Mouse (Mus musculus) CD4-positive naive resting alpha-beta T cell, adult 57 days (primary cell): Measurements from ENCODE around the gene Prss54. TPM values are rescaled to one million over a fixed set of nuclear protein-coding genes. Genes with fewer than 3 reads are reported as not detected.

Experiments
- total RNA-seq: library from RNA; stranded (reverse); gene quantifications from one replicate; pipeline ENCODE4 v1.2.4, GENCODE M21; 2023

Gene Prss54
- not detected for total RNA-seq

DNA sequence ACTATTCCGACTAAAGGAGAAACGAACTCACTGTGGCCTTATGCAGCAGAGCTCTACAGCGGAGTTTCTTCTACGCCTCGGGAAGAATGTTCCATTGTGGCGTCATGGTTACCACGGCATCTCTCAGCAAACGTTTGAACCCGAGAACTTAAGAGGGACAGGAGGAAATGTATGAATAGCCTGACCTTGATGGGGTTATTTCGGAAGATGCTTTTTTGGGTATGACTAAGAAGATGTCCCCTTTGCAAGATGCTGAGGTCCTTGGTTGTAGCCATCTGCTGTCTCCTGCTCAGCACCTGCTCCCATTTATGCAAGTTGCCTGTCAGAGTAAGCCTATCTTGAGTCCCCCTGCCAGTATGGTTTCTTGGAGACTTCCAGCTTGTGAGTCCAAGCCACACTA is at the start of gene Prss54:
Prss54 (minus strand) TSS at position 101 of the 400 bp plus-strand sequence.

DNA sequence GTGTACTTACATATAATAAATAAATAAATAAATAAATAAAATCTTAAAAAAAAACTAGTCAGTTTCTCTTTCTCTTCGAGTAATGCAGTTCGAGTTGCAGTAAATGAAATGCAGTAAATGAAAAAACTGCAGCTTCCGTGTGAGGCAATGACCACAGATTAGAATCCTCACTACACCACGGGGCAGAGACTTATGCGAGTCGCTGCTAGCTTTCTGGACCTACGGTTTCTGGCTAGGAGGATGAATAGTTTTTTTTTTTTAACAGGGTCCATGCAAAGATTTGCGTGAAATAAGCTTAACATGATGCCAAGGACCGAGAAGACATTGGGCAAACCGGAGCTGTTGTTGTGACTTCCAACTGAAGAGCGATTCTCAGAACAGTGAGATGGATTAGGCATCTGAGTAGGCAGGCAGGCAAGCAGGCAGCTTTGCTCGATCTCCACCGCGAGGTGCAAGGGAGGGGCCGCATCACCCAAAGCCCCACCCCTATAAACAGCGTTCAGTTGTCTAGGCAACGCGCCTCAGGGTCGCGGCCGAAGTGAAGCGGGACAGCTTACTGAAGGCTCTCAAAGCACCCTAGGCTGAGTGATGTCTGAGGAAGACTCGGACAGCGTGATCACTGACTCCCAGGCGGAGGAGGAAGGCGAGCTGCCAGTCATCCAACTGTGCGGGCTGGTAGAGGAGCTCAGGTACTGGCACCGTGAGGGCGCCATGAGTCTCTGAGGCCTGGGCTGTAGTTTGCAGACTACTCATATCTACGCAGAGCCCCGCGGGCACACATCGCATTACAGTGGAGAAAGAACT is 42.4 kb downstream of the Prss54 start, which contains the start of gene Ccdc113:
Ccdc113 (plus strand) TSS at position 502 of the 804 bp plus-strand sequence.

Other genes starting within 250 kb of the Prss54 start
- gene Zfp319, start 244.4 kb downstream of the Prss54 start, total RNA-seq, result 18.7 TPM
- 25.6 TPM for gene Usb1, start 244.1 kb downstream of the Prss54 start, total RNA-seq
- gene Mmp15, start 224.1 kb downstream of the Prss54 start, total RNA-seq, result 3.3 TPM
- 66.6 TPM for gene Cfap20, start 141.5 kb downstream of the Prss54 start, total RNA-seq
- 67.1 TPM for gene Csnk2a2, start 86.3 kb downstream of the Prss54 start, total RNA-seq
- gene Ccdc113, start 42.3 kb downstream of the Prss54 start, total RNA-seq, result not detected
- gene Gins3, start 57.1 kb upstream of the Prss54 start, total RNA-seq, result 4.1 TPM
- gene Ndrg4, start 100.6 kb upstream of the Prss54 start, total RNA-seq, result 0.98 TPM
- 50.0 TPM for gene Setd6, start 139.5 kb upstream of the Prss54 start, total RNA-seq
- 321 TPM for gene Cnot1, start 231.1 kb upstream of the Prss54 start, total RNA-seq
- gene Sap18b, start 249.0 kb upstream of the Prss54 start, total RNA-seq, result 72.7 TPM